Mouse (Mus musculus) bone marrow macrophage, adult 2 months (primary cell): ENCODE measurements around the gene C1qtnf1.

ENCODE experiments used
- CTCF ChIP-seq: IDR thresholded peaks from 2 replicates; pipeline ENCODE4 v1.5.1; 2012; ENCODE audit warnings: low read depth, mild to moderate bottlenecking, low read length, moderate library complexity
- POLR2A ChIP-seq: IDR thresholded peaks from 2 replicates; pipeline ENCODE4 v1.6.1; 2012; ENCODE audit warnings: mild to moderate bottlenecking, low read depth, low read length, borderline replicate concordance

GRCm38 (mm10) chr11:118413055-118413454 lies 14.9 kb upstream of the C1qtnf1 start:
- TF ChIP-seq CTCF (no peak), POLR2A (no peak)
